Comparison of ENCODE assay signal across 9 mouse cellular contexts in genomic region chr12:4905946-4906345, GRCm38 (mm10). TPM values are rescaled to one million over a fixed set of nuclear protein-coding genes. Genes with fewer than 3 reads are reported as not detected.
DNase-seq lines count a peak whose midpoint lies in the region; ATAC-seq lines count a peak whose summit lies in the region.
"Had no signal": no experiment of that assay in that cellular context is flagged by ENCODE, and none has a peak within 500 bp of the region (broad histone marks: within the 10 kb centered on the region; RNA-seq: fewer than 3 reads in every experiment).

No protein-coding gene starts in this region.

- WGBS in neural tube, embryonic 13.5 days: 82% methylated on average over 7 of the region's 7 CpGs

- peaks cover 11% of the 10 kb centered on the region; the same call in 1 of the 2 replicates for H3K4me1 ChIP-seq in neural tube, embryonic 13.5 days (replicated peaks)

- peaks cover 8% of the 10 kb centered on the region for H3K36me3 ChIP-seq in neural tube, embryonic 13.5 days
- H3K36me3 ChIP-seq: lung, embryonic 15.5 days had no signal

- DNase-seq in embryo, embryonic 11 days: peak; percentile 3
- DNase-seq in embryo, embryonic 9.5 days (ENCODE audit: extremely low spot score): no peak
- DNase-seq in neural tube, embryonic 10.5 days (ENCODE audit: extremely low spot score, low spot score): no peak
- DNase-seq in liver: peak; percentile 30
- no peak for DNase-seq in urinary bladder, adult 2 months (ENCODE audit: low spot score)
- DNase-seq in thymus, postnatal 0 days (ENCODE audit: low spot score): no peak
- DNase-seq in kidney, adult 9 months: no peak

- H3K4me3 ChIP-seq in neural tube, embryonic 13.5 days: no peak overlapping the region

- ATAC-seq in neural tube, embryonic 13.5 days (ENCODE audit: low read depth): no peak

- no peaks in the 10 kb centered on the region for H3K27me3 ChIP-seq in neural tube, embryonic 13.5 days
- H3K27me3 ChIP-seq: lung, embryonic 15.5 days had no signal

- H3K27ac ChIP-seq in neural tube, embryonic 13.5 days (replicated peaks): no peak overlapping the region
- H3K27ac ChIP-seq: lung, embryonic 15.5 days had no signal

- peak overlapping the region; percentile 77 for H3K4me2 ChIP-seq in neural tube, embryonic 13.5 days

- no peaks in the 10 kb centered on the region for H3K9me3 ChIP-seq in neural tube, embryonic 13.5 days
- H3K9me3 ChIP-seq: lung, embryonic 15.5 days had no signal

- H3K9ac ChIP-seq in neural tube, embryonic 13.5 days: no peak overlapping the region
- H3K9ac ChIP-seq: lung, embryonic 15.5 days had no signal

RNA-seq across cellular contexts. Expression of gene Ubxn2a, which starts 1.6 kb away (rescaled TPM):
- 41.0 and 45.4 TPM in 2 replicates for polyA plus RNA-seq in neural tube, embryonic 13.5 days (2015; fragmentation: Nextera tagmentation; extraction: Ambion mirVana)
- polyA plus RNA-seq in urinary bladder, adult 2 months (2012; rRNA removed): 16.2 and 19.0 TPM in 2 replicates
- polyA plus RNA-seq in thymus, postnatal 0 days (2015; fragmentation: Nextera tagmentation; extraction: Ambion mirVana): 21.2 and 27.7 TPM in 2 replicates

RNA-seq across cellular contexts. Expression of gene Atad2b, which starts 11.2 kb away (rescaled TPM):
- 12.8 and 14.2 TPM in 2 replicates for polyA plus RNA-seq in neural tube, embryonic 13.5 days (2015; fragmentation: Nextera tagmentation; extraction: Ambion mirVana)
- polyA plus RNA-seq in urinary bladder, adult 2 months (2012; rRNA removed): 7.8 and 8.2 TPM in 2 replicates
- 12.1 and 17.0 TPM in 2 replicates for polyA plus RNA-seq in thymus, postnatal 0 days (2015; fragmentation: Nextera tagmentation; extraction: Ambion mirVana)

RNA-seq across cellular contexts. Expression of gene Mfsd2b, which starts 31.8 kb away (rescaled TPM):
- polyA plus RNA-seq in neural tube, embryonic 13.5 days (2015; fragmentation: Nextera tagmentation; extraction: Ambion mirVana): 2.8 and 3.2 TPM in 2 replicates
- polyA plus RNA-seq in urinary bladder, adult 2 months (2012; rRNA removed): 1.1 TPM in 2 replicates
- polyA plus RNA-seq in thymus, postnatal 0 days (2015; fragmentation: Nextera tagmentation; extraction: Ambion mirVana): 0.16 and 0.32 TPM in 2 replicates

Comparison
In these comparisons a context has a peak if more than half of its experiments do, and no peak if none do; other contexts are left out.
1. DNase-seq: peak in embryo, embryonic 11 days (single experiment) and liver (single experiment); none in embryo, embryonic 9.5 days (single experiment), neural tube, embryonic 10.5 days (single experiment), urinary bladder, adult 2 months (single experiment), thymus, postnatal 0 days (single experiment) and kidney, adult 9 months (single experiment).